Mouse (Mus musculus): ENCODE results near the gene Tfb1m.

GRCm38 (mm10) chr17:3560534-3560933 lies 3.0 kb upstream of the Tfb1m start:
- TF ChIP-seq CTCF (IDR thresholded peaks at IDR 0.05; ENCODE audit: low read depth, low read length) = no peak
- no peak for TF ChIP-seq POLR2A (IDR thresholded peaks at IDR 0.05; ENCODE audit: insufficient read depth, low read length)
- TF ChIP-seq EP300 (IDR thresholded peaks at IDR 0.05; ENCODE audit: insufficient read depth, low read depth, low read length) = no peak

Data from ES-Bruce4 (cell line).